Mouse (Mus musculus) gastrocnemius, postnatal 25 days (tissue): ENCODE measurements around the gene Stxbp1. TPM values are rescaled to one million over a fixed set of nuclear protein-coding genes. Genes with fewer than 3 reads are reported as not detected.
"Not testable (repeated sequence)": the region's sequence is repeated elsewhere in the genome, so short reads cannot be mapped to it uniquely, and the experiment has no call there.

Experiments
- DNase-seq: peaks from one replicate; pipeline ENCODE4 v3.0.0; 2022
- total RNA-seq, 2 experiments: library from RNA; stranded (reverse); gene quantifications; 1 replicate in 1 of 2; 2 replicates in 1 of 2; pipeline ENCODE4 v1.2.3; 2021

The Stxbp1 gene
- total RNA-seq, 2 experiments from 2014 or later = 2.7 to 3.8 TPM

GRCm38 (mm10) chr2:32874070-32874469 lies 27.0 kb upstream of the Stxbp1 start:
- DNase-seq = no peak

- no peak for DNase-seq
Measured at GRCm38 (mm10) chr2:32870275-32871100, 23.4 kb upstream of the Stxbp1 start.

- no peak for DNase-seq
Measured at GRCm38 (mm10) chr2:32869721-32870274, 22.8 kb upstream of the Stxbp1 start.

- DNase-seq = no peak
Measured at GRCm38 (mm10) chr2:32867354-32867753, 20.3 kb upstream of the Stxbp1 start.

GRCm38 (mm10) chr2:32864755-32865154 lies 17.7 kb upstream of the Stxbp1 start:
- no peak for DNase-seq

- DNase-seq = no peak
Measured at GRCm38 (mm10) chr2:32863317-32863716, 16.3 kb upstream of the Stxbp1 start.

GRCm38 (mm10) chr2:32860799-32861198 lies 13.8 kb upstream of the Stxbp1 start:
- DNase-seq = no peak

GRCm38 (mm10) chr2:32859622-32860012 lies 12.6 kb upstream of the Stxbp1 start:
- DNase-seq = no peak

- no peak for DNase-seq
Measured at GRCm38 (mm10) chr2:32859010-32859621, 12.1 kb upstream of the Stxbp1 start.

- peak; percentile 84 for DNase-seq
Measured at GRCm38 (mm10) chr2:32857584-32857983, 10.5 kb upstream of the Stxbp1 start.

GRCm38 (mm10) chr2:32855790-32856465 lies 8.9 kb upstream of the Stxbp1 start:
- no peak for DNase-seq

- no peak for DNase-seq
Measured at GRCm38 (mm10) chr2:32855046-32855785, 8.2 kb upstream of the Stxbp1 start.

GRCm38 (mm10) chr2:32854206-32854605 lies 7.2 kb upstream of the Stxbp1 start:
- peak; percentile 76 for DNase-seq

- DNase-seq = not testable (repeated sequence)
Measured at GRCm38 (mm10) chr2:32853716-32854115, 6.7 kb upstream of the Stxbp1 start.

GRCm38 (mm10) chr2:32852156-32852555 lies 5.1 kb upstream of the Stxbp1 start:
- DNase-seq = no peak

GRCm38 (mm10) chr2:32847468-32847821 lies 400 bp upstream of the Stxbp1 start:
- DNase-seq = no peak

- peak; percentile 65 for DNase-seq
Measured at GRCm38 (mm10) chr2:32846101-32846804, 792 bp downstream of the Stxbp1 start.

GRCm38 (mm10) chr2:32845572-32846100 lies 1.4 kb downstream of the Stxbp1 start:
- DNase-seq = no peak

GRCm38 (mm10) chr2:32842558-32842957 lies 4.5 kb downstream of the Stxbp1 start:
- no peak for DNase-seq

GRCm38 (mm10) chr2:32841099-32841498 lies 5.9 kb downstream of the Stxbp1 start:
- DNase-seq = no peak

GRCm38 (mm10) chr2:32839261-32839660 lies 7.8 kb downstream of the Stxbp1 start:
- DNase-seq = no peak
